Mouse (Mus musculus): ENCODE measurements around the gene Psmc3. TPM values are rescaled to one million over a fixed set of nuclear protein-coding genes. Genes with fewer than 3 reads are reported as not detected.

Psmc3 gene
- polyA plus RNA-seq (2012; rRNA removed; ENCODE audit: low replicate concordance) = 27.3 and 43.1 TPM in 2 replicates

DNA sequence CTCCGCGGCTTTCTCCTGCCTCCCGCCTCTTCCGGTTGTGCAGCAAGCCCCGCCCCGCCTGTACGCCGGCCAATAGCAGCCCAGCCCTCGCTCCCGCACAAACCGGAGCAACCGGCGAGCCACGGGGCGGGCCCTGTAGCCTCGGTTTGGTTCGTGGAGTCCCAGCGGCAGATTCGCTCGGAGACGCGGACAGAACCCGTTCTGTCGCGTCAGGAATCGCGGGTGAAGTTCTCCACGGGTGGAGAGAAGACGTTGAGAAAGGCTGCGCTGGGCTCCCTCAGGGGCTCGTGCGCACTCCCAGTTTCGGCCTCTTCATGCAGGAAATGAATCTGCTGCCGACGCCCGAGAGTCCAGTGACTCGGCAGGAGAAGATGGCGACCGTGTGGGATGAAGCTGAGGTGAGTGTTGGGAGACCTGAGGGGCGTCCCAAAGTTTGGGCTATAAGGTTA is at the start of gene Psmc3:
TSS of gene Psmc3 (plus strand) at position 76 of the 449 bp plus-strand sequence.

DNA sequence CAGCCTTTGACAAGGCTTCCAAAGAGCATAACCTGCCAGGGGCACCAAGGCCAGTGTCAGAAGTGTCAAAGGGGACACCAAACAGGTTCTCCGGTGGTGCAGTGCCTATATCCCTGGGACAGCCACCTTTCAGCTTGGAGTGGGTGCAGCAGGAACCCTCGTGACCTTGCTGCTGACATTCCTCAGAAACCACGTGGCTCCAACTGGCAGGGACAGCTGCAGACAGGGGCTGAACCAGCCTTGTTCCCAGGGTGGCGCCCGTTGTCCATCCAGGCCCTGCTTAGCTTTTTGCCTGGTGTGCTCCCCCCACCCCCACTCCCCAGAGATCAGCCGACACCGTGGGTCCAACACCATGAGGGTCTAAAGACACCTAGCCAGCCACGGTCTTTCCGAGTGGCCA is 18.4 kb upstream of the Psmc3 start, which contains the start of gene Rapsn:
TSS of gene Rapsn (plus strand) at position 236 of the 400 bp plus-strand sequence.

DNA sequence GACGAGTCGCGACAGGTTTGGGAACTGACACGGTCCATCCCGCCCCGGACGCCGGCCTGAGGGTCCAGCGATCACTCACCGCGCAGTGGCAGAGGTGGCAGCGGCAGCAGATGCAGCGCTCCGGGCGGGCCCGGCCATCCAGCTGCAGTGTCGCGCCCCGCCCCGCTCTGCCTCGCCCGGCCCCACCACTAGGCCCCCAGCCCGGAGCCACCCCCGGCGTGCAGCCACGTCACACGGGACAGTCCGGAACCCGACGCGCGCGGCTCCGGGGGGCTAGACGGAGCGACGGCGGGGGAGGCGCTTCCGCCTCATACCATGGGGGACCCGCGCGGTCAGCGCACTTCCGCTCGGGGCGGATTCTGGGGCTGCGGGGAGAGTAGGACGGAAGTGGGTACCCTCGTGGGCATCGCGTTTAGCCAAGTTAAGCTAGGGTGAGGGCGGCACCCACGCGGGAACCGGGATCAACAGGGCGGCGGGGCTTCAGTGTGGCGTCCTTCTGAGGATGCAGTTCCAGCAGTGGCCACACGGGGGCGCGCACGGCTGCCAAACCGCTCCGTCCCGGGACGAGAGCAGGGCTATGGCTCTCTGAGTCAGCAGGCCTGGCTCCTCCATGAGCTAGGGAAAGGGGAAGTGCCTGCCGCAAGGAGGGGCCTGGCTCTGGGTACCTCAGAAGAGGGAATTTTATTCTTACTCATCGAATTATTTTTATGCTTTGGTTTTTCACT is 16.4 kb downstream of the Psmc3 start, which contains the start of gene Slc39a13:
TSS of gene Slc39a13 (minus strand) at position 342 of the 725 bp plus-strand sequence.

DNA sequence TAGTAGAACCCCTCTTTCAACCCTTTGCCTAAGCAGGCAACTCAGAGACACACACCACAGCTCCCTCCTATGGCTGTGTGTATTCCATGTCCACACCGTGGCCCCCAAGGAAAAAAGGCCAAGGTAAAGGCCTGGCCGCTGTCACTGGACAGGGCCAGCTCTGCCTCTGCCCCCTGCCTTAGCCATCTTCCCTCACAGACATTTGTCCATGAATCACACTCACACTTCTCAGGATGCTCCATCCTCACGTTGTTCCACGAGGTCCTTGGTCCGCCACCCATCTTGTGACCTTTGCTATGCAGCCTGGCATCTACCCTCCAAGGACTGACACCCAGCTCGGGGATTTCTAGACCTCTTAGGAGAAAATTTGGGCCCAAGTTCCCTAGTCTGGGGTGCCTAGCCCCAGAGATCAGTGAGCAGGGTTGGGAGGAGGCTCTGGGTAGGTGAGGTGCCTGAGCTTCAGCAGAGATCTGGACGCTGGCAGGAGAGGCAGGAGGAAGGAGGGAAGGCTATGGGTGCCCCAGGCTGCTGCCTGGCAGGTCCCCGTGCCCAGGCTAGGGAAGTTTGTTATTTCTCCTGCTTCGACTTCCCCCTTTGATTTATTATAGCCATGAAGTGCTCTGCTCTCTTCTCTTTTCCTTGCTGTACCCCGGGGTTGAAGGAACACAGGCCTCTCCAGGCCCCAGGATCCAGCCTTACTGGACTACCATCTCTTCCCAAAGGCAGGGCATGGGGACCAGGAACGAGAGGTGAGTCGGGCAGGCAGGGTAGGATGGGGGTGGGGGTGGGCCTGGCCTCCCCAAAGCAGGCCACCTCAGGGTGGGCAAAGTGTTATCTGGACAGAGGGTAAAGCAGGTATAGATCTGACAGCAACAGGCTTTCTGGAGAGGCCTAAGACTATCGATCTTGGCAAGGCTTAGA is 28.2 kb downstream of the Psmc3 start, which contains the start of gene Spi1:
TSS of gene Spi1 (plus strand) at position 616 of the 921 bp plus-strand sequence.

Other genes with a start within 250 kb of the Psmc3 start
- 60.2 and 60.7 TPM in 2 replicates for gene Mtch2, start 206.9 kb upstream of the Psmc3 start, polyA plus RNA-seq (2012; rRNA removed; ENCODE audit: low replicate concordance)
- gene C1qtnf4, start 168.1 kb upstream of the Psmc3 start, polyA plus RNA-seq (2012; rRNA removed; ENCODE audit: low replicate concordance) = 9.0 and 9.7 TPM in 2 replicates
- 5.6 and 6.4 TPM in 2 replicates for gene Kbtbd4, start 149.3 kb upstream of the Psmc3 start, polyA plus RNA-seq (2012; rRNA removed; ENCODE audit: low replicate concordance)
- 103 and 129 TPM in 2 replicates for gene Ndufs3, start 149.2 kb upstream of the Psmc3 start, polyA plus RNA-seq (2012; rRNA removed; ENCODE audit: low replicate concordance)
- gene Celf1, start 113.6 kb upstream of the Psmc3 start, polyA plus RNA-seq (2012; rRNA removed; ENCODE audit: low replicate concordance) = 12.2 and 15.3 TPM in 2 replicates
- 0.22 and 0.34 TPM in 2 replicates for gene Rapsn, start 18.4 kb upstream of the Psmc3 start, polyA plus RNA-seq (2012; rRNA removed; ENCODE audit: low replicate concordance)
- gene Slc39a13, start 16.4 kb downstream of the Psmc3 start, polyA plus RNA-seq (2012; rRNA removed; ENCODE audit: low replicate concordance) = 15.1 and 26.4 TPM in 2 replicates
- gene Spi1, start 28.4 kb downstream of the Psmc3 start, polyA plus RNA-seq (2012; rRNA removed; ENCODE audit: low replicate concordance) = 20.7 and 38.0 TPM in 2 replicates
- gene Mybpc3, start 64.1 kb downstream of the Psmc3 start, polyA plus RNA-seq (2012; rRNA removed; ENCODE audit: low replicate concordance) = not detected in 2 replicates
- gene Madd, start 129.8 kb downstream of the Psmc3 start, polyA plus RNA-seq (2012; rRNA removed; ENCODE audit: low replicate concordance) = 7.0 and 7.2 TPM in 2 replicates
- gene Nr1h3, start 148.8 kb downstream of the Psmc3 start, polyA plus RNA-seq (2012; rRNA removed; ENCODE audit: low replicate concordance) = 59.0 and 155 TPM in 2 replicates
- 19.6 and 21.0 TPM in 2 replicates for gene Acp2, start 148.9 kb downstream of the Psmc3 start, polyA plus RNA-seq (2012; rRNA removed; ENCODE audit: low replicate concordance)
- gene Ddb2, start 183.0 kb downstream of the Psmc3 start, polyA plus RNA-seq (2012; rRNA removed; ENCODE audit: low replicate concordance) = 2.7 and 7.5 TPM in 2 replicates
- 2.4 and 8.0 TPM in 2 replicates for gene Pacsin3, start 201.9 kb downstream of the Psmc3 start, polyA plus RNA-seq (2012; rRNA removed; ENCODE audit: low replicate concordance)
- gene Arfgap2, start 211.0 kb downstream of the Psmc3 start, polyA plus RNA-seq (2012; rRNA removed; ENCODE audit: low replicate concordance) = 30.1 and 30.7 TPM in 2 replicates

All from duodenum, adult 2 months (tissue).